Mouse (Mus musculus) stomach, embryonic 16.5 days (tissue): ENCODE measurements around the gene Bcat1. TPM values are rescaled to one million over a fixed set of nuclear protein-coding genes. Genes with fewer than 3 reads are reported as not detected.

Experiments
- ATAC-seq: fragments of 200-750 bp; cut with Nextera tagmentation; 2 replicates; pipeline ENCODE4 v1.8.0; 2017; ENCODE audit warnings: moderate number of reproducible peaks, moderate TSS enrichment; ENCODE audit not compliant: insufficient read depth, low FRiP score
- H3K27ac ChIP-seq: fragments of 300-500 bp; sonication (generic); 2 replicates; pipeline ENCODE4 v1.5.1; 2014; ENCODE audit warnings: low read length
- H3K27me3 ChIP-seq: fragments of 300-500 bp; sonication (generic); 2 replicates; pipeline ENCODE4 v1.6.1; 2014; ENCODE audit warnings: low read length, control low read depth, mixed read lengths; ENCODE audit not compliant: control insufficient read depth, insufficient read depth
- H3K36me3 ChIP-seq: fragments of 300-500 bp; sonication (generic); 2 replicates; pipeline ENCODE4 v1.6.1; 2014; ENCODE audit warnings: low read length; ENCODE audit not compliant: control insufficient read depth, insufficient read depth
- H3K4me1 ChIP-seq: fragments of 300-500 bp; sonication (generic); 2 replicates; pipeline ENCODE4 v1.6.1; 2014; ENCODE audit warnings: low read length, control low read depth, mixed read lengths; ENCODE audit not compliant: control insufficient read depth, insufficient read depth
- H3K4me2 ChIP-seq: fragments of 300-500 bp; sonication (generic); 2 replicates; pipeline ENCODE4 v1.6.1; 2014; ENCODE audit warnings: low read depth, low read length, mixed read lengths
- H3K4me3 ChIP-seq: fragments of 300-500 bp; sonication (generic); replicated peaks from 2 replicates; pipeline ENCODE4 v1.5.1; 2014; ENCODE audit warnings: mild to moderate bottlenecking, low read length
- H3K9ac ChIP-seq: fragments of 300-500 bp; sonication (generic); 2 replicates; pipeline ENCODE4 v1.6.1; 2014; ENCODE audit warnings: low read length
- H3K9me3 ChIP-seq: fragments of 300-500 bp; sonication (generic); replicated peaks from 2 replicates; pipeline ENCODE4 v1.6.1; 2016; ENCODE audit warnings: low read length, control low read depth; ENCODE audit not compliant: control insufficient read depth
- WGBS: fragments of 180-500 bp; shearing (Covaris S2); extraction: QIAGEN DNeasy Blood & Tissue Kit; methylation state at CpG from one replicate; pipeline ENCODE4 v1.1.7; 2014; 5-methylcytosine and 5-hydroxymethylcytosine counted together
- polyA plus RNA-seq: library from polyadenylated mRNA; unstranded; fragments of >200 nt; fragmentation: Nextera tagmentation; extraction: Ambion mirVana; gene quantifications from 2 replicates; pipeline ENCODE4 v1.2.1, GENCODE M21; 2015

Bcat1 gene
- polyA plus RNA-seq, 1 experiment from 2014 or later, result 15.9 TPM

DNA sequence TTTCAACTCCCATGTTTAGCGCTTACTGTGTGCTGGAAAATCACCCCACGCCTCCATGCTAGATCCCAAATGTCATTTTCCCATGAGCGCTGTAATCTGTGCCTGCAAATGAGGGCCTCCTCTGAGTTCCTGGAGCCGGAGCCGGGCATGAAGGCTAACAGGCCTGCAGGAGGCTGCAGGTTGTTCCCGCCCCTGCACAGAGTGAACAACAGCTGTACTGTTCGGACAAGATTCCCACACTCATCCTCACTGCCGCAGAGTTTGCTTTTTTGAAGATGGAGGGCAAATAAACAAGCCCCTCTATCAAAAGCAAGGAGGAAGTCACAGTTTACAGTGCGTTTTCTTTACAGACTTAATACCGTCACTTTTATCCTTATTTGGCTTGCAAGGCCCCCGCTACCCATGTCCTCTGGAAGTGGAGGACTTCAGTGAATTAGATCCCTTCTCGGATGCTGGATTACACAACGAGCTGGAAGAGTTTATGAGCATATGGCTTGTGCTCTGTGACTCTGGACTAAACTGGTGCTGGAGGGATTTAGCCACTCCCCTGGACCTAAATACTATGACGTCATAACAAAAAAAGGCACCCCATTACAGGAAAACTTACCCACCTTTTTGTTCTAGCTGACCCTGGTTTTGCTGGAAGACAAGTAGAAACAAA is 120.0 kb downstream of the Bcat1 start:
- no peak overlapping the region for H3K4me3 ChIP-seq
- 0 out of 2 replicates have a peak overlapping the region, but pooled peaks have one; percentile 21 for H3K27ac ChIP-seq
- H3K36me3 ChIP-seq, result no peaks in the 10 kb centered on the region
- H3K4me1 ChIP-seq, result no peaks in the 10 kb centered on the region
- H3K9me3 ChIP-seq, result no peaks in the 10 kb centered on the region
- WGBS, result 50% methylated on average over 14 of the region's 14 CpGs
- no peak overlapping the region for H3K4me2 ChIP-seq
- no peaks in the 10 kb centered on the region for H3K27me3 ChIP-seq
- no peak for ATAC-seq
- no peak overlapping the region for H3K9ac ChIP-seq

DNA sequence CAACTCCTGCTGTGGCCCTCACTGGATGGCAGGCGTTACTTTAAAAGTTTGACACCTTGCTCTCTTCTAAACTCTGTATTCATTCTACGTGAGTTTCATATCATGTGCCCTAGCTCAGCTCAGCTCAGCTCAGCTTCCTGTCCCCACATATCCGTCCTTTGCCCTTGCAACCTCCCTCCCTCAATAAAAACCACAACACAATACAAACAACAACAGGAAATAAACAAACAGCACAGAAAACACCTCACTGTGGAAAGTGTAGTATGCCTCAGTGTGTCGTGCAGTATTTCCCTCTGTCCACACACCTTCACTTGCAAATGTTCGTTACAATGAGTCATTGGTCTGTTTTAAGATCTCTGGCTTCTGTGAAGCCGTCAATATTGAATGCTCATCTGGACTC is 123.1 kb downstream of the Bcat1 start:
- Histone ChIP-seq H3K4me2 (no peak overlapping the region), H3K36me3 (no peaks in the 10 kb centered on the region), H3K27me3 (no peaks in the 10 kb centered on the region), H3K27ac (no peak overlapping the region), H3K9me3 (no peaks in the 10 kb centered on the region), H3K4me3 (no peak overlapping the region), H3K9ac (no peak overlapping the region), H3K4me1 (no peaks in the 10 kb centered on the region)
- 82% methylated on average over 6 of the region's 6 CpGs for WGBS
- no peak for ATAC-seq

DNA sequence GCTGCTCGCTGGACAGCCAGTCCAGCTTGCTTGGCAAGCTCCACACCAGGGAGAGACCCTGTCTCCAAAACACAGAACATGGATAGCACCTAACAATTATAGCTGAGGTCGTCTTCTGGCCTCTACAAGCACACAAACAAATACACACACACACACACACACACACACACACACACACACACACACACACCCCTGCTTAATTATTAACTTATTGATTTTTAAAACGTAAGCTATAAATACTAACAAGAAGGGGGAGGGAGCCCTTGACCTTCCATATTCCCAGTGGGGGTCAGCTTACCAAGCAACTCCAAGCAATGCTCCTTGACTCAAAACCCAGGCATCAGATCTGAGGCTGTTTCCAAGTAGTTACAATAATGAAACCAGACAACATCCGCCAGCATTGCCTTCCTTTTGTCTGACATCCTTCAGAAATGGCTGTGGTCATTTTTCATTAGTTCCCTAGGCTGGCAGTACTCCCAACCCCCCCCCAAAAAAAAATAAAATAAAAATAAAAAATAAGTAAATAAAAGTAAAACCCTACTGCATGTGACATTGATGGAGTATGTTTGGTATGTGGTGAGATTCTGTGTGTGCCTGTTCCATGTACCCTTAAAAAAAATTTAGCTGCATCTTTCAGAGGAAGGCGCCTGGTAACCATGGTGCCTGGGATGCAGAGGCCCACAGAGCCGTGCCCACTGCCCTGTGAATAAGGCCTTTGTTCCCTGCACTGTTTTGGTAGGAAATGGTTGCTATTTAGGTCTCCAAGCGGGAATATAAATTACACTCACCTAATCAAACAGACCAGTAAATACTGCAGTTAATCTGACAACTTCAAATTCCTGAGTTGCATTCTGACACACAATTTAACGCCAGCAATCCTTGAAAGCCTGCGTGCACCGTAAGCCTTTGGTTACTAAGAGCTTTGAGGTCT is 131.3 kb downstream of the Bcat1 start:
- H3K4me3 ChIP-seq, result no peak overlapping the region
- no peak overlapping the region for H3K9ac ChIP-seq
- H3K36me3 ChIP-seq, result no peaks in the 10 kb centered on the region
- no peaks in the 10 kb centered on the region for H3K9me3 ChIP-seq
- no peaks in the 10 kb centered on the region for H3K4me1 ChIP-seq
- H3K4me2 ChIP-seq, result no peak overlapping the region
- no peaks in the 10 kb centered on the region for H3K27me3 ChIP-seq
- WGBS, result 55% methylated on average over 10 of the region's 10 CpGs
- ATAC-seq, result no peak
- no peak overlapping the region for H3K27ac ChIP-seq

Other genes with a start within 250 kb of the Bcat1 start
- gene Lrmp, start 39.5 kb upstream of the Bcat1 start, polyA plus RNA-seq, result 31.4 and 37.9 TPM in 2 replicates
- 0.25 and 0.43 TPM in 2 replicates for gene Casc1, start 134.8 kb upstream of the Bcat1 start, polyA plus RNA-seq
- gene Etfrf1, start 134.9 kb upstream of the Bcat1 start, polyA plus RNA-seq, result 34.8 and 39.1 TPM in 2 replicates
- gene Kras, start 174.1 kb upstream of the Bcat1 start, polyA plus RNA-seq, result 58.6 and 64.9 TPM in 2 replicates